Comparison of ENCODE assay signal across 11 mouse cellular contexts in the genomic region with DNA sequence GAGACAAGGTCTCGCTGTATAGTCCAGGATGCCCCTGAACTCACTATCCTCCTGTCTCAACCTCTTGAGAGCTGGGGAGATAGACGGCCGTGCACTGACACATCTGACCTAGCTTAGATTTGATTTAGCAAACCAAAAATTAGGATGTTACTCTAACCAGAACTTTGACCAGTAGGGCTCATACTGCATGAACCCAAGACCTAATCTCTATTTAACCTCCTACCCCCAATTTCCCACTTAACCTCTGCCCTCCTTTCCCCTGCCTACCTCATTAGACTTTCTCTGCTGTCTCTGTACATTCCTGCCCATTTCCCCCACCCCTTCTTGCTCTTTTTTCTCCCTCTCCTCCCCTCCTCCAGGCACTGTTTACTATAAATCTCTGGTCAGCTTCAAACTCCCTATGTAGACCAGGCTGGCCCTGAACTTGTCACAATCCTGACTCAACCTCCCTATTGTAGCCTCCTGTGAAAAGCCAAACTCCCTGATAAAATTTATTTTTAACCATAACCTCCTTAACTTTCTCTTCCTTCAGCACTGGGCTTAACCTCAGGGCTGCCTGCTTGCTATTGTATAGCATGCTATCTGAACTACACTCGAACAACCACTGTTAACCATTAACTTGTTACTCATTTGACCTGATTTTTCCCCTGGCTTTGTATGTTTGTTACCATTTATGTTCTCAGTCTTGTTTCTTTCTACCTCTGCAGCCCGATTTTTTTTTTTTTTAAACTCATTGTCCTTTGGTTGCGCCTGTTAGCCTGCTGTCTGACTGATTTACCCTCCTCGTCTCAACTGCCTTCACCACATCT. TPM values are rescaled to one million over a fixed set of nuclear protein-coding genes. Genes with fewer than 3 reads are reported as not detected.
DNase-seq lines count a peak whose midpoint lies in the region; ATAC-seq and TF ChIP-seq lines count a peak whose summit lies in the region.
"Had no signal": no experiment of that assay in that cellular context is flagged by ENCODE, and none has a peak within 500 bp of the region (broad histone marks: within the 10 kb centered on the region; RNA-seq: fewer than 3 reads in every experiment).

No protein-coding gene starts in this region.

- no peak for TF ChIP-seq CTCF in liver, postnatal 0 days (IDR thresholded peaks at IDR 0.05; ENCODE audit: low read depth)

- H3K36me3 ChIP-seq in forebrain, embryonic 16.5 days (ENCODE audit: control insufficient read depth, insufficient read depth): peaks cover 15% of the 10 kb centered on the region
- peaks cover 46% of the 10 kb centered on the region for H3K36me3 ChIP-seq in forebrain, embryonic 14.5 days (ENCODE audit: control insufficient read depth, insufficient read depth, low read length)
- H3K36me3 ChIP-seq in neural tube, embryonic 12.5 days: peaks cover 37% of the 10 kb centered on the region
- H3K36me3 ChIP-seq in liver, postnatal 0 days (replicated peaks; ENCODE audit: insufficient read depth, low read length): no peaks in the 10 kb centered on the region

- no peaks in the 10 kb centered on the region for H3K9me3 ChIP-seq in forebrain, embryonic 16.5 days (ENCODE audit: control insufficient read depth, low read length)
- no peaks in the 10 kb centered on the region for H3K9me3 ChIP-seq in forebrain, embryonic 14.5 days (replicated peaks; ENCODE audit: control insufficient read depth, low read length)
- no peaks in the 10 kb centered on the region for H3K9me3 ChIP-seq in neural tube, embryonic 12.5 days
- no peaks in the 10 kb centered on the region for H3K9me3 ChIP-seq in liver, postnatal 0 days (ENCODE audit: low read length)
- H3K9me3 ChIP-seq: limb, embryonic 15.5 days had no signal

- H3K4me1 ChIP-seq in forebrain, embryonic 16.5 days (replicated peaks; ENCODE audit: control insufficient read depth, insufficient read depth, low read length): peaks cover 40% of the 10 kb centered on the region
- H3K4me1 ChIP-seq in forebrain, embryonic 14.5 days (ENCODE audit: control insufficient read depth, insufficient read depth, low read length): peaks cover 20% of the 10 kb centered on the region
- H3K4me1 ChIP-seq in neural tube, embryonic 12.5 days: peaks cover 56% of the 10 kb centered on the region
- H3K4me1 ChIP-seq in liver, postnatal 0 days (ENCODE audit: insufficient read depth): peaks cover 12% of the 10 kb centered on the region

- no peak overlapping the region for H3K4me3 ChIP-seq in forebrain, embryonic 16.5 days (replicated peaks; ENCODE audit: low read length)
- H3K4me3 ChIP-seq in forebrain, embryonic 14.5 days (ENCODE audit: low read depth, low read length): no peak overlapping the region
- no peak overlapping the region for H3K4me3 ChIP-seq in neural tube, embryonic 12.5 days
- H3K4me3 ChIP-seq in liver, postnatal 0 days (ENCODE audit: low read depth, low read length): peak overlapping the region; percentile 27
- H3K4me3 ChIP-seq: limb, embryonic 15.5 days had no signal

- 0 out of 2 replicates have a peak overlapping the region, but pooled peaks have one; percentile 15 for H3K9ac ChIP-seq in forebrain, embryonic 16.5 days (replicated peaks; ENCODE audit: low read depth, low read length)
- H3K9ac ChIP-seq in forebrain, embryonic 14.5 days (ENCODE audit: low read length): no peak overlapping the region
- H3K9ac ChIP-seq in neural tube, embryonic 12.5 days: no peak overlapping the region
- H3K9ac ChIP-seq in liver, postnatal 0 days (replicated peaks): peak overlapping the region; percentile 35; the same call in 1 of the 2 replicates
- H3K9ac ChIP-seq: limb, embryonic 15.5 days had no signal

- 77% methylated on average over 7 of the region's 7 CpGs for WGBS in forebrain, embryonic 16.5 days
- 85% methylated on average over 7 of the region's 7 CpGs for WGBS in forebrain, embryonic 14.5 days
- 45% methylated on average over 7 of the region's 7 CpGs for WGBS in neural tube, embryonic 12.5 days
- WGBS in liver, postnatal 0 days (ENCODE audit: insufficient replicate concordance): 50% methylated on average over 7 of the region's 7 CpGs

- TF ChIP-seq EP300 in liver, postnatal 0 days (IDR thresholded peaks at IDR 0.05; ENCODE audit: low read depth): no peak

- no peak for DNase-seq in forebrain, embryonic 14.5 days (ENCODE audit: low spot score)
- no peak for DNase-seq in neural tube, embryonic 10.5 days (ENCODE audit: extremely low spot score, low spot score)
- no peak for DNase-seq in liver, postnatal 0 days
- DNase-seq in yolk sac, embryonic 10.5 days (ENCODE audit: low spot score): peak; percentile 65
- DNase-seq in cerebellum, postnatal 14 days: no peak
- DNase-seq: cerebellum, postnatal 25 days; thymus, postnatal 36 days had no signal

- H3K27ac ChIP-seq in forebrain, embryonic 16.5 days (ENCODE audit: low read length): no peak overlapping the region
- no peak overlapping the region for H3K27ac ChIP-seq in forebrain, embryonic 14.5 days (ENCODE audit: low read depth, low read length)
- H3K27ac ChIP-seq in neural tube, embryonic 12.5 days: no peak overlapping the region
- peak overlapping the region; percentile 95 for H3K27ac ChIP-seq in liver, postnatal 0 days (ENCODE audit: low read depth)
- H3K27ac ChIP-seq: limb, embryonic 15.5 days had no signal

- no peak overlapping the region for H3K4me2 ChIP-seq in forebrain, embryonic 16.5 days (ENCODE audit: low read length)
- no peak overlapping the region for H3K4me2 ChIP-seq in forebrain, embryonic 14.5 days (ENCODE audit: low read length)
- peak overlapping the region; percentile 85; the same call in 1 of the 2 replicates for H3K4me2 ChIP-seq in neural tube, embryonic 12.5 days (replicated peaks)
- H3K4me2 ChIP-seq in liver, postnatal 0 days (ENCODE audit: low read depth, low read length): peak overlapping the region; percentile 65
- H3K4me2 ChIP-seq: limb, embryonic 15.5 days had no signal

- no peaks in the 10 kb centered on the region for H3K27me3 ChIP-seq in forebrain, embryonic 16.5 days (replicated peaks; ENCODE audit: control insufficient read depth, insufficient read depth, low read length)
- H3K27me3 ChIP-seq in forebrain, embryonic 14.5 days (replicated peaks; ENCODE audit: control insufficient read depth, insufficient read depth, low read length): no peaks in the 10 kb centered on the region
- no peaks in the 10 kb centered on the region for H3K27me3 ChIP-seq in neural tube, embryonic 12.5 days (replicated peaks)
- H3K27me3 ChIP-seq in liver, postnatal 0 days (ENCODE audit: insufficient read depth, low read length): no peaks in the 10 kb centered on the region
- H3K27me3 ChIP-seq: limb, embryonic 15.5 days had no signal

- no peak for ATAC-seq in forebrain, embryonic 16.5 days
- ATAC-seq in forebrain, embryonic 14.5 days: no peak
- ATAC-seq in neural tube, embryonic 12.5 days (ENCODE audit: low FRiP score, low read depth): no peak
- peak; percentile 67 for ATAC-seq in liver, postnatal 0 days
- no peak for ATAC-seq in erythroblast, adult 5-6 weeks (replicated peaks; ENCODE audit: low FRiP score, poor library complexity, severe bottlenecking)

RNA-seq across cellular contexts. Expression of a gene that starts 4.0 kb away (rescaled TPM):
- polyA plus RNA-seq in forebrain, embryonic 16.5 days (2015; fragmentation: Nextera tagmentation; extraction: Ambion mirVana): 10.4 and 13.4 TPM in 2 replicates
- 8.8 and 10.3 TPM in 2 replicates for polyA plus RNA-seq in forebrain, embryonic 14.5 days (2014; fragmentation: Nextera tagmentation; extraction: Ambion mirVana)
- polyA plus RNA-seq in neural tube, embryonic 12.5 days (2016; fragmentation: Nextera tagmentation; extraction: Ambion mirVana): 10.7 and 11.1 TPM in 2 replicates
- 7.4 and 8.3 TPM in 2 replicates for polyA plus RNA-seq in liver, postnatal 0 days (2015; fragmentation: Nextera tagmentation; extraction: Ambion mirVana)
- total RNA-seq in erythroblast, adult 5-6 weeks (2015; ENCODE audit: low replicate concordance): not detected in 2 replicates
- not detected in 2 replicates for total RNA-seq in erythroblast, adult 5-6 weeks (2017; ENCODE audit: low replicate concordance)

RNA-seq across cellular contexts. Expression of a gene that starts 34.9 kb away (rescaled TPM):
- 18.0 and 19.3 TPM in 2 replicates for polyA plus RNA-seq in forebrain, embryonic 16.5 days (2015; fragmentation: Nextera tagmentation; extraction: Ambion mirVana)
- polyA plus RNA-seq in forebrain, embryonic 14.5 days (2014; fragmentation: Nextera tagmentation; extraction: Ambion mirVana): 18.7 and 23.8 TPM in 2 replicates
- polyA plus RNA-seq in neural tube, embryonic 12.5 days (2016; fragmentation: Nextera tagmentation; extraction: Ambion mirVana): 25.9 and 26.7 TPM in 2 replicates
- 14.0 TPM in 2 replicates for polyA plus RNA-seq in liver, postnatal 0 days (2015; fragmentation: Nextera tagmentation; extraction: Ambion mirVana)
- total RNA-seq in erythroblast, adult 5-6 weeks (2015; ENCODE audit: low replicate concordance): 0.84 TPM in 1 of 2 replicates, not detected in the other
- total RNA-seq in erythroblast, adult 5-6 weeks (2017; ENCODE audit: low replicate concordance): 0.77 and 2.8 TPM in 2 replicates

RNA-seq across cellular contexts. Expression of a gene that starts 37.0 kb away (rescaled TPM):
- polyA plus RNA-seq in forebrain, embryonic 16.5 days (2015; fragmentation: Nextera tagmentation; extraction: Ambion mirVana): not detected in 2 replicates
- not detected in 2 replicates for polyA plus RNA-seq in forebrain, embryonic 14.5 days (2014; fragmentation: Nextera tagmentation; extraction: Ambion mirVana)
- polyA plus RNA-seq in neural tube, embryonic 12.5 days (2016; fragmentation: Nextera tagmentation; extraction: Ambion mirVana): not detected in 2 replicates
- not detected in 2 replicates for polyA plus RNA-seq in liver, postnatal 0 days (2015; fragmentation: Nextera tagmentation; extraction: Ambion mirVana)
- not detected in 2 replicates for total RNA-seq in erythroblast, adult 5-6 weeks (2015; ENCODE audit: low replicate concordance)
- 1.5 TPM in 1 of 2 replicates, not detected in the other for total RNA-seq in erythroblast, adult 5-6 weeks (2017; ENCODE audit: low replicate concordance)
- polyA plus RNA-seq: limb, embryonic 15.5 days had no signal

RNA-seq across cellular contexts. Expression of a gene that starts 44.0 kb away (rescaled TPM):
- polyA plus RNA-seq in forebrain, embryonic 16.5 days (2015; fragmentation: Nextera tagmentation; extraction: Ambion mirVana): 8.5 and 11.7 TPM in 2 replicates
- polyA plus RNA-seq in forebrain, embryonic 14.5 days (2014; fragmentation: Nextera tagmentation; extraction: Ambion mirVana): 3.6 and 3.7 TPM in 2 replicates
- polyA plus RNA-seq in neural tube, embryonic 12.5 days (2016; fragmentation: Nextera tagmentation; extraction: Ambion mirVana): 21.8 and 24.3 TPM in 2 replicates
- polyA plus RNA-seq in liver, postnatal 0 days (2015; fragmentation: Nextera tagmentation; extraction: Ambion mirVana): 11.4 and 12.8 TPM in 2 replicates
- total RNA-seq in erythroblast, adult 5-6 weeks (2015; ENCODE audit: low replicate concordance): not detected in 2 replicates
- not detected in 2 replicates for total RNA-seq in erythroblast, adult 5-6 weeks (2017; ENCODE audit: low replicate concordance)

RNA-seq across cellular contexts. Expression of a gene that starts 50.1 kb away (rescaled TPM):
- 93.6 and 104 TPM in 2 replicates for polyA plus RNA-seq in forebrain, embryonic 16.5 days (2015; fragmentation: Nextera tagmentation; extraction: Ambion mirVana)
- polyA plus RNA-seq in forebrain, embryonic 14.5 days (2014; fragmentation: Nextera tagmentation; extraction: Ambion mirVana): 102 and 118 TPM in 2 replicates
- 93.4 and 95.9 TPM in 2 replicates for polyA plus RNA-seq in neural tube, embryonic 12.5 days (2016; fragmentation: Nextera tagmentation; extraction: Ambion mirVana)
- polyA plus RNA-seq in liver, postnatal 0 days (2015; fragmentation: Nextera tagmentation; extraction: Ambion mirVana): 23.1 and 23.9 TPM in 2 replicates
- 0.96 and 3.3 TPM in 2 replicates for total RNA-seq in erythroblast, adult 5-6 weeks (2015; ENCODE audit: low replicate concordance)
- total RNA-seq in erythroblast, adult 5-6 weeks (2017; ENCODE audit: low replicate concordance): 2.0 and 5.4 TPM in 2 replicates

Comparison
In these comparisons a context has a peak if more than half of its experiments do, and no peak if none do; other contexts are left out.
1. H3K9ac ChIP-seq: peak in forebrain, embryonic 16.5 days (single experiment) and liver, postnatal 0 days (single experiment); none in forebrain, embryonic 14.5 days (single experiment) and neural tube, embryonic 12.5 days (single experiment).
2. H3K4me2 ChIP-seq: peak in neural tube, embryonic 12.5 days (single experiment) and liver, postnatal 0 days (single experiment); none in forebrain, embryonic 16.5 days (single experiment) and forebrain, embryonic 14.5 days (single experiment).